Mouse (Mus musculus) urinary bladder, adult 2 months (tissue): ENCODE results near the gene Thap7. TPM values are rescaled to one million over a fixed set of nuclear protein-coding genes. Genes with fewer than 3 reads are reported as not detected.
"Not testable (repeated sequence)": the region's sequence is repeated elsewhere in the genome, so short reads cannot be mapped to it uniquely, and the experiment has no call there.

Experiments used
- DNase-seq: peaks from one replicate; pipeline ENCODE4 v3.0.0; 2022; ENCODE audit warnings: low spot score
- polyA plus RNA-seq: library from polyadenylated mRNA; depleted of rRNA; stranded (reverse); fragments of >200 nt; gene quantifications from 2 replicates; pipeline ENCODE4 v1.2.3, GENCODE M21; 2012; rRNA removed

Thap7 gene
- 52.6 and 59.0 TPM in 2 replicates for polyA plus RNA-seq

- peak; percentile 96 for DNase-seq
Observed at GRCm38 (mm10) chr16:17530640-17531288, at the start of gene Thap7. Thap7 (minus strand) TSS chr16:17531136.

- DNase-seq, result no peak
Observed at GRCm38 (mm10) chr16:17576825-17577215, 45.9 kb upstream of the Thap7 start.

GRCm38 (mm10) chr16:17575870-17576824 is 45.2 kb upstream of the Thap7 start:
- DNase-seq, result peak; percentile 44

- DNase-seq, result no peak
Observed at GRCm38 (mm10) chr16:17566186-17566585, 35.2 kb upstream of the Thap7 start.

GRCm38 (mm10) chr16:17564771-17565170 is 33.8 kb upstream of the Thap7 start:
- no peak for DNase-seq

GRCm38 (mm10) chr16:17564221-17564620 is 33.3 kb upstream of the Thap7 start:
- DNase-seq, result no peak

- no peak for DNase-seq
Observed at GRCm38 (mm10) chr16:17563580-17563979, 32.6 kb upstream of the Thap7 start.

GRCm38 (mm10) chr16:17561751-17562208 is 30.8 kb upstream of the Thap7 start, which contains the start of gene P2rx6:
P2rx6 (plus strand) TSS chr16:17561885.
- no peak for DNase-seq

GRCm38 (mm10) chr16:17561128-17561750 is 30.3 kb upstream of the Thap7 start, which contains the start of gene Lrrc74b:
Lrrc74b (minus strand) TSS chr16:17561247.
- DNase-seq, result no peak

GRCm38 (mm10) chr16:17559396-17560027 is 28.6 kb upstream of the Thap7 start:
- DNase-seq, result no peak

GRCm38 (mm10) chr16:17558811-17559210 is 27.9 kb upstream of the Thap7 start:
- DNase-seq, result no peak

GRCm38 (mm10) chr16:17557947-17558480 is 27.1 kb upstream of the Thap7 start:
- DNase-seq, result peak; percentile 55

- no peak for DNase-seq
Observed at GRCm38 (mm10) chr16:17556907-17557306, 26.0 kb upstream of the Thap7 start.

GRCm38 (mm10) chr16:17556180-17556579 is 25.2 kb upstream of the Thap7 start:
- DNase-seq, result no peak

- not testable (repeated sequence) for DNase-seq
Observed at GRCm38 (mm10) chr16:17554702-17555101, 23.8 kb upstream of the Thap7 start.

- DNase-seq, result no peak
Observed at GRCm38 (mm10) chr16:17553910-17554685, 23.2 kb upstream of the Thap7 start.

- no peak for DNase-seq
Observed at GRCm38 (mm10) chr16:17552837-17553236, 21.9 kb upstream of the Thap7 start.

- DNase-seq, result no peak
Observed at GRCm38 (mm10) chr16:17542632-17543031, 11.7 kb upstream of the Thap7 start.

- DNase-seq, result no peak
Observed at GRCm38 (mm10) chr16:17536584-17536983, 5.6 kb upstream of the Thap7 start.

GRCm38 (mm10) chr16:17532676-17533329 is 1.9 kb upstream of the Thap7 start:
- no peak for DNase-seq
